Mouse (Mus musculus) liver, embryonic 14.5 days (tissue): ENCODE data around the gene Ramac.

Experiments
- CTCF ChIP-seq: IDR thresholded peaks from 2 replicates; pipeline ENCODE4 v1.5.1; 2016; ENCODE audit warnings: antibody characterized with exemption, low read depth, control low read depth
- EP300 ChIP-seq: IDR thresholded peaks from 2 replicates; pipeline ENCODE4 v1.6.1; 2016; ENCODE audit warnings: antibody characterized with exemption, low read depth

- TF ChIP-seq EP300 (no peak), CTCF (no peak)
Observed at GRCm38 (mm10) chr7:81725986-81726727, 36.6 kb upstream of the Ramac start.
